Mouse (Mus musculus): ENCODE data around the gene Plekhm2.

The Plekhm2 gene

GRCm38 (mm10) chr4:141627502-141627901 lies 37.2 kb downstream of the Plekhm2 start:
- no peak for DNase-seq

GRCm38 (mm10) chr4:141625774-141626550 lies 38.7 kb downstream of the Plekhm2 start:
- DNase-seq: no peak

GRCm38 (mm10) chr4:141624983-141625773 lies 39.5 kb downstream of the Plekhm2 start:
- peak in 1 of 2 experiments; percentile 44 for DNase-seq

GRCm38 (mm10) chr4:141624134-141624533 lies 40.6 kb downstream of the Plekhm2 start:
- no peak for DNase-seq

DNA sequence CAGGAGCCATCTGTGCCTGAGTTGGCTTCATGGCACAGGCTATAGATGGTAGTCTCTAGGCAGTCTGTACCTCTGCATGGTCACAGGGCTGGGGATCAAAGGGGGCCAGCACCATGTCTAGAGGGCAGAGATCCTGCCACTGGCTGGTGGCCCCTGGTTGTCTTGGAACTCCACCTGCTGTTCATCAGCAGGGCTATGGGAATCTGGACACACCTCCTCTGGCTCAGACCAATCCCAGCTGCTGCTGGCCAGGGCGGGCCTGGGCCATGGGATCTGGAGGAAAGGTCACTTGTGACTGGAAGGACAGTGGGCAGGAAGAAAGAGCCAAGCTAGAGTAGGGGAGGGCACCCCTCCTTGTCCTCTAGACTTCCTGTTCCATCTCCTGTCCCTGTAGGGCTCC lies 41.0 kb downstream of the Plekhm2 start, which contains the start of gene Slc25a34:
Gene Slc25a34, minus strand, starts transcription at position 156 of the 400 bp plus-strand sequence.
- no peak for DNase-seq

GRCm38 (mm10) chr4:141623037-141623436 lies 41.7 kb downstream of the Plekhm2 start:
- no peak for DNase-seq

GRCm38 (mm10) chr4:141622580-141622979 lies 42.1 kb downstream of the Plekhm2 start:
- no peak for DNase-seq

DNA sequence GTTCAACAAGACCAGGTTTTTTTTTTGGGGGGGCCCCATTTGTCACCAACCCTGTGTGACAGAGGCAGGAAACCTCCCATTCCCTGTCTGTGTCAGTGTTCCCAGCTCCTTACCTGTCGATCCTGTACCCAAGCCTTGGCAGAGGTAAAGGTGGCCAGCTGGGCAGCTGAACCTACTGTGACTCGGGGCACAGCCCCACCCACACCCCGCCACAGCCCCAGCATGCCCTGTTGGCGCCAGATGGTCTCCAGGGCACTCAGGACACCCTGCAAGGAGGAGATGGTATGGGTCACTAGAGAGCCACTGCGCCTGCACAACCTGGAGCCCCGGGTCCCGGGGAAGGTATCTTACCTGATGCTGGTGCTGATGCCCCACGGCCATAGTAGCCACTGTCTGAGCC lies 42.6 kb downstream of the Plekhm2 start:
- no peak for DNase-seq

- DNase-seq: no peak
These were observed 43.4 kb downstream of the Plekhm2 start for GRCm38 (mm10) chr4:141621297-141621696.

DNA sequence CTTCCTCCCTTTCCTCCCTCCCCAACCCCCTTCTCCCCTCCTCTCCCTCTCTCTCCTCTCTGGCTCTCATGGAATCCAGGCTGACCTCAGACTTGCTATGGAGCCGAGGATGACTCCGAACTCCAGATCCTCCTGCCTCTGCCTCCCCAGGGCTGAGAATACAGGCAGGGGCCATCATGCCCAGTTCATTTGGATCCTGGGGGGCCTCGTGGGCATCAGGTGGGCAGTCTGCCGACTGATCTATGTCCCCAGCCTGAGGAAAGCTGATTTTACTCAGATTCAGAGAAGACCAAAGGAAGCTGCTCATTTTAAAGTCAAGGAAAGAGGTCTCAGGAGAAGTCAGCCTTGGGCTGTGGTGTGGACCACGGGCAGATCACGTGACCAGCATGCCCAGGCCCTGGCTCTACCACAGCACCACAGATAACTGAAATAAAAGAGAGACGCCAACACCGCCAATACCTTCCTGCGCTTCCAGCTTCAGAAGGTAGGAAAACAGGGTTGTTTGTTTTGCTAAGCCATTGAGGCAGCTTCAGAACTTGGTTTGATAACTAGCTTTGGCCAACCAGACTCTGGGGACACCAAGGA lies 45.3 kb downstream of the Plekhm2 start:
- DNase-seq: no peak

DNA sequence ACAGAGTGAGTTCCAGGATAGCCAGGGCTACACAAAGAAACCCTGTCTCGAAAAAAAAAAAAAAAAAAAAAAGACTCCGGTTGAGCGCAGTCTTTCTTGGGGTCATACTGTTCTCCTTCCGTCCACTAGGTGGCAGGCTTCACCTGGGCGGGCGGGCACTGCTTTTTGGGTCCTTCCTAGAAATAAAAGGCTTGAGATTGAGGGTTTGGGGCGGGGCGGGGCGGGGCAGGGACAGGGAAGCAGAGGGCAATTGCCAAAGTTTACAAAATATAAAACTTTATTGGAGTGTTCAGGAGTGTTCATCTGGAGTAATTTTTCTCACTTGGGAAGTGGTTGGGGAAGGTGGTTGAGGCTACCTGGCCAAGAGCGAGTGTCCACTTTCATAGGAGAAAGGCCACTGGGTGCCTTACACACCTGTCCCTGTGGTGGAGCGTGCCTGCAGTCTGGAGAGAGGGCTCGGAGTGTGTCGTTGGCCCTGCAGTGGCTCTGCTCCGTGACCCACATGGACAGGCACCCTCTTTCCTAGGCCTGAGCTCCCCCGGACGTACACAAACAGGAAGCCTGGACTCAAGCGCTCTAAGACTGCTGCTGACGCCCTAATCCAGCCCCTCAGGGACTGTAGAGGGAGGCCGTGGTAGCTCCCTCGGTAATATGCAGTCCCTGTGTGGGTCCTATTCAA lies 46.0 kb downstream of the Plekhm2 start, which contains the start of gene Tmem82:
Gene Tmem82, minus strand, starts transcription at position 69 of the 679 bp plus-strand sequence.
- peak; percentile 37 to 55 for DNase-seq

- peak in 1 of 2 experiments; percentile 26 for DNase-seq
These were observed 46.7 kb downstream of the Plekhm2 start for GRCm38 (mm10) chr4:141617863-141618564.

DNA sequence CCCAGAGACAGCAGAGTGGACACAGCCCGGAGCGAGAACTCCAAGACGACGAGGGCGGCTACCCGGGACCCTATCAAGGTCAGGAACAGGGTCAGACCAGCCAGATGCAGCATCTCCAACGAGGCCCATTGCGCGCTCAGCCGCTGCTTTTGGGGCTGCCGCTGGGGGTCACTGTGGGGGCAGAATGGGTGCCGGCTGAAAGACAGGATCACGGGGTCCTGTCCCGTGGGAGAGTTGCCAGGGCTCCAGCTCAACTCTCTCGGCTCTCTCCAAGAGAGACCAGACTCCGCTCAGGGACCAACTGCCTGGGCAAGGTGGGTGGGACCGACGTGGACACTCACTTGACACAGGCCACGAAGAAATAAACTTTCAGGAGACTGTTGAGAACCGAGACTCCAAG lies 47.4 kb downstream of the Plekhm2 start:
- peak; percentile 50 to 71 for DNase-seq

DNA sequence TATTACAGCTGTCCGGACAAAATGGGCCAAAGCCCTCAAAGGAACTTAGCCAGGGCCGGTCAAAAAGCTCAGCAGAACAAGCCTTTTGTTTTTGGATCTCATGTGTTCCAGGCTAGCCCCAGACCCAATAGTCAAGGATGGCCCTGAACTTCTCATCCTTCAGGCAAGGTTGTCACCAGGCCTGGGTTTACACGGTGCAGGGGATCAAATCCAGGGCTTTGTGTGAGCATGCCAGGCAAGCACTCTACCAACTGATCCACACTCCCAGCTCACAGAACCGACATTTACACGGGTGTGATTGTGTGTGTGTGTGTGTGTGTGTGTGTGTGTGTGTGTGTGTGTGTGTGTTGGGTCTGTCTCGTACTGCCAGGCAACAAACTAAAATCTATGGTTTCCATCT lies 47.9 kb downstream of the Plekhm2 start:
- no peak for DNase-seq

- DNase-seq: no peak
These were observed 49.8 kb downstream of the Plekhm2 start for GRCm38 (mm10) chr4:141614946-141615345.

DNA sequence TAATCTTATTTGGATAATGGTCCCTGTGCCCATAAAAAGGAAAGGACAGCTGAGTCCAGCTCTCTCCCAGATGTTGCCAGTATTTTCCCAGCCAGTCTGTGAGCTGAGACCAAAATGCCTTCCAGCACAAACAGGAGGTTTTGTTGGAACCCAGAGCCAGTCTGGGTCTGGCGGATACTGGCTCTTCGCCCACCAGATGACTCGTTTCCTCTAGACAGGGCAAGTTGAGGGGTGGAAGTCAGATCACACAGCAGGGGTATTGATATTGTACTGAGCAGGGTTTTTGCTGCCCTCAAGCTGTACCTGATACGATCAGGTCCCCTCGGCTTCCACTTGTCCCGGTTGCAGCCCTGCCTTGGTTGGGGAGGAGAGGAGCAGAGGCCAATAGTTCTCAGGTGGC lies 55.2 kb downstream of the Plekhm2 start:
- DNase-seq: no peak

- DNase-seq: no peak
These were observed 58.8 kb downstream of the Plekhm2 start, which contains the start of gene Fblim1 for GRCm38 (mm10) chr4:141605861-141606260. Fblim1 (minus strand) TSS chr4:141606096.

GRCm38 (mm10) chr4:141605421-141605820 lies 59.3 kb downstream of the Plekhm2 start:
- DNase-seq: no peak

DNA sequence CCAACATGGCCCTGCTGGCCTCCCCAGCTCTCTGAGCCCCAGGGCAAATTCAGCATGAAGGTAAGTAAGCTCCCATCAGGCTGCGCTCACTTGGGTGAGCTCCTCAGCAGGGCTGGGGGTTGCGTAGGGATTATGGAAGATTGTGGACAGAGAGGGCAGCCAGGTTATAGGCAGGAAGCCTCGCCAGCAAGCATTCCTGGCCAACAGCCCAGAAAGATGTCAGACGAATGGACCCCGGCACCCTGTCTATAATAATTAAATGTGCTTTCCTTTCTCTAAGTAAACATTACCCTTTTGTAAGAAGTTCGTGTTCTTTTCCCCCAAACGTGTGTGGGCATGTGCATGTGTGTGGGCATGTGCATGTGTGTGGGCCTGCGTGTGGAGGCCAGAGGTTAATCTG lies 60.2 kb downstream of the Plekhm2 start:
- DNase-seq: no peak

DNA sequence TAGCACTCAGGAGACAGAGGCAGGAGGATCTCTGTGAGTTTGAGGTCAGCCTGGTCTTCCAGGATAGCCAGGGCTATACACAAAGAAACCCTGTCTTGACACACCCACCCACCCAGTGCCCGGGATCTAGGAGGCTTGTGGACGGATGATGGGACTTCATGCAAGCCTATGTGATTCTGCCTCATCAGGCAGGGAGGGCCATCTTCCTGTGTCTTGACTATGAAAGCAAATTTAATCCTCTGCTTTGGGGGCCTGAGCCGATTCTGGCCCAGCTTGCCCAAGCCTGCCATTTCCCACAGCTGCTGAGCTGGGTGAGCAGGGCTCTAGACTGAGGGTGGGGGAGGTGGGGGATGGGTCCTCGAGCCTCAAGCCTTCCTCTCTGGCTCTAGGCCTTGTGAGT lies 60.8 kb downstream of the Plekhm2 start:
- DNase-seq: no peak

- DNase-seq: no peak
These were observed 62.0 kb downstream of the Plekhm2 start for GRCm38 (mm10) chr4:141602523-141603223.

Data from spleen, adult 18-20 months (tissue).